Mouse (Mus musculus): ENCODE measurements around the gene Opcml. TPM values are rescaled to one million over a fixed set of nuclear protein-coding genes. Genes with fewer than 3 reads are reported as not detected.

Gene Opcml
- polyA plus RNA-seq, 1 experiment from 2014 or later = 0.97 TPM

GRCm38 (mm10) chr9:28552387-28553182 lies 762.0 kb downstream of the Opcml start:
- Histone ChIP-seq H3K9ac (ENCODE audit: low read depth, low read length) (no peak overlapping the region), H3K4me3 (replicated peaks; ENCODE audit: low read depth, low read length) (no peak overlapping the region), H3K36me3 (ENCODE audit: insufficient read depth, low read length) (no peaks in the 10 kb centered on the region), H3K27me3 (ENCODE audit: insufficient read depth, low read length) (no peaks in the 10 kb centered on the region), H3K9me3 (replicated peaks; ENCODE audit: low read length) (no peaks in the 10 kb centered on the region), H3K4me2 (ENCODE audit: low read length) (no peak overlapping the region), H3K4me1 (replicated peaks; ENCODE audit: insufficient read depth, low read length) (no peaks in the 10 kb centered on the region), H3K27ac (no peak overlapping the region)
- ATAC-seq (replicated peaks; ENCODE audit: low FRiP score, low read depth) (0 out of 2 replicates have a peak, but pooled peaks have one; percentile 36), DNase-seq (ENCODE audit: low spot score) (no peak)
- WGBS = 53% methylated on average over 1 of the region's 1 CpGs
- no peak for TF ChIP-seq CTCF (IDR thresholded peaks at IDR 0.05; ENCODE audit: low read depth)

GRCm38 (mm10) chr9:28558628-28559027 lies 768.1 kb downstream of the Opcml start:
- Histone ChIP-seq H3K9me3 (replicated peaks; ENCODE audit: low read length) (no peaks in the 10 kb centered on the region), H3K4me3 (replicated peaks; ENCODE audit: low read depth, low read length) (no peak overlapping the region), H3K27me3 (ENCODE audit: insufficient read depth, low read length) (no peaks in the 10 kb centered on the region), H3K4me1 (replicated peaks; ENCODE audit: insufficient read depth, low read length) (peaks cover 6% of the 10 kb centered on the region; the same call in 1 of the 2 replicates), H3K9ac (ENCODE audit: low read depth, low read length) (no peak overlapping the region), H3K4me2 (ENCODE audit: low read length) (no peak overlapping the region), H3K27ac (no peak overlapping the region), H3K36me3 (ENCODE audit: insufficient read depth, low read length) (no peaks in the 10 kb centered on the region)
- TF ChIP-seq CTCF (IDR thresholded peaks at IDR 0.05; ENCODE audit: low read depth) = no peak
- WGBS = 78% methylated on average over 2 of the region's 2 CpGs
- ATAC-seq (replicated peaks; ENCODE audit: low FRiP score, low read depth) (no peak), DNase-seq (ENCODE audit: low spot score) (no peak)

GRCm38 (mm10) chr9:28561761-28562160 lies 771.2 kb downstream of the Opcml start:
- no peak overlapping the region for H3K4me2 ChIP-seq (ENCODE audit: low read length)
- no peak for ATAC-seq (replicated peaks; ENCODE audit: low FRiP score, low read depth)
- no peak overlapping the region for H3K27ac ChIP-seq

GRCm38 (mm10) chr9:28563066-28563683 lies 772.6 kb downstream of the Opcml start:
- ATAC-seq (replicated peaks; ENCODE audit: low FRiP score, low read depth) (no peak), DNase-seq (ENCODE audit: low spot score) (peak; percentile 75)
- Histone ChIP-seq H3K4me2 (ENCODE audit: low read length) (peak overlapping the region; percentile 45), H3K9me3 (replicated peaks; ENCODE audit: low read length) (no peaks in the 10 kb centered on the region), H3K27me3 (ENCODE audit: insufficient read depth, low read length) (no peaks in the 10 kb centered on the region), H3K4me1 (replicated peaks; ENCODE audit: insufficient read depth, low read length) (peaks cover 6% of the 10 kb centered on the region; the same call in 1 of the 2 replicates), H3K4me3 (replicated peaks; ENCODE audit: low read depth, low read length) (no peak overlapping the region), H3K36me3 (ENCODE audit: insufficient read depth, low read length) (no peaks in the 10 kb centered on the region), H3K27ac (no peak overlapping the region), H3K9ac (ENCODE audit: low read depth, low read length) (no peak overlapping the region)
- 5% methylated on average over 14 of the region's 14 CpGs for WGBS
- no peak for TF ChIP-seq CTCF (IDR thresholded peaks at IDR 0.05; ENCODE audit: low read depth)

More at GRCm38 (mm10) chr9:28561761-28562160, 771.2 kb downstream of the Opcml start:
- Histone ChIP-seq H3K9ac (ENCODE audit: low read depth, low read length) (no peak overlapping the region), H3K27me3 (ENCODE audit: insufficient read depth, low read length) (no peaks in the 10 kb centered on the region), H3K4me1 (replicated peaks; ENCODE audit: insufficient read depth, low read length) (peaks cover 6% of the 10 kb centered on the region; the same call in 1 of the 2 replicates), H3K4me3 (replicated peaks; ENCODE audit: low read depth, low read length) (no peak overlapping the region), H3K36me3 (ENCODE audit: insufficient read depth, low read length) (no peaks in the 10 kb centered on the region), H3K9me3 (replicated peaks; ENCODE audit: low read length) (no peaks in the 10 kb centered on the region)
- DNase-seq (ENCODE audit: low spot score) = no peak
- 54% methylated on average over 6 of the region's 6 CpGs for WGBS
- no peak for TF ChIP-seq CTCF (IDR thresholded peaks at IDR 0.05; ENCODE audit: low read depth)

GRCm38 (mm10) chr9:28569041-28569522 lies 778.5 kb downstream of the Opcml start:
- DNase-seq (ENCODE audit: low spot score) = peak; percentile 27

GRCm38 (mm10) chr9:28569776-28570175 lies 779.2 kb downstream of the Opcml start:
- Histone ChIP-seq H3K9me3 (replicated peaks; ENCODE audit: low read length) (no peaks in the 10 kb centered on the region), H3K27ac (no peak overlapping the region), H3K9ac (ENCODE audit: low read depth, low read length) (no peak overlapping the region), H3K4me3 (replicated peaks; ENCODE audit: low read depth, low read length) (no peak overlapping the region), H3K4me2 (ENCODE audit: low read length) (no peak overlapping the region), H3K36me3 (ENCODE audit: insufficient read depth, low read length) (no peaks in the 10 kb centered on the region), H3K27me3 (ENCODE audit: insufficient read depth, low read length) (no peaks in the 10 kb centered on the region), H3K4me1 (replicated peaks; ENCODE audit: insufficient read depth, low read length) (no peaks in the 10 kb centered on the region; the same call in 1 of the 2 replicates)
- ATAC-seq (replicated peaks; ENCODE audit: low FRiP score, low read depth) (no peak), DNase-seq (ENCODE audit: low spot score) (peak; percentile 30)
- 29% methylated on average over 2 of the region's 2 CpGs for WGBS
- no peak for TF ChIP-seq CTCF (IDR thresholded peaks at IDR 0.05; ENCODE audit: low read depth)

More at GRCm38 (mm10) chr9:28569041-28569522, 778.5 kb downstream of the Opcml start:
- no peak overlapping the region for H3K4me3 ChIP-seq (replicated peaks; ENCODE audit: low read depth, low read length)
- H3K4me2 ChIP-seq (ENCODE audit: low read length) = no peak overlapping the region
- no peak for ATAC-seq (replicated peaks; ENCODE audit: low FRiP score, low read depth)
- no peaks in the 10 kb centered on the region for H3K9me3 ChIP-seq (replicated peaks; ENCODE audit: low read length)
- H3K27me3 ChIP-seq (ENCODE audit: insufficient read depth, low read length) = no peaks in the 10 kb centered on the region
- TF ChIP-seq CTCF (IDR thresholded peaks at IDR 0.05; ENCODE audit: low read depth) = no peak
- H3K4me1 ChIP-seq (replicated peaks; ENCODE audit: insufficient read depth, low read length) = no peaks in the 10 kb centered on the region; the same call in 1 of the 2 replicates
- no peak overlapping the region for H3K27ac ChIP-seq
- no peaks in the 10 kb centered on the region for H3K36me3 ChIP-seq (ENCODE audit: insufficient read depth, low read length)
- 10% methylated on average over 8 of the region's 8 CpGs for WGBS
- H3K9ac ChIP-seq (ENCODE audit: low read depth, low read length) = no peak overlapping the region

Measured in kidney, postnatal 0 days (tissue).